Mouse (Mus musculus) midbrain, embryonic 14.5 days (tissue): ENCODE data around the gene Tubg1. TPM values are rescaled to one million over a fixed set of nuclear protein-coding genes. Genes with fewer than 3 reads are reported as not detected.
"Not testable (repeated sequence)": the region's sequence is repeated elsewhere in the genome, so short reads cannot be mapped to it uniquely, and the experiment has no call there.

ENCODE experiments used
- ATAC-seq: fragments of 200-750 bp; cut with Nextera tagmentation; 2 replicates; pipeline ENCODE4 v1.8.0; 2017; ENCODE audit warnings: moderate number of reproducible peaks, moderate library complexity; ENCODE audit not compliant: low FRiP score, low TSS enrichment
- DNase-seq: peaks from one replicate; pipeline ENCODE4 v3.0.0-alpha.2; 2015
- H3K27ac ChIP-seq: fragments of 300-500 bp; sonication (generic); replicated peaks from 2 replicates; pipeline ENCODE4 v1.5.1; 2014; ENCODE audit warnings: mild to moderate bottlenecking, low read depth, low read length, moderate library complexity
- H3K27me3 ChIP-seq: fragments of 300-500 bp; sonication (generic); 2 replicates; pipeline ENCODE4 v1.6.1; 2014; ENCODE audit warnings: low read length, control low read depth, mixed read lengths; ENCODE audit not compliant: control insufficient read depth, insufficient read depth
- H3K36me3 ChIP-seq: fragments of 300-500 bp; sonication (generic); 2 replicates; pipeline ENCODE4 v1.6.1; 2014; ENCODE audit warnings: low read length, control low read depth; ENCODE audit not compliant: control insufficient read depth, insufficient read depth
- H3K4me1 ChIP-seq: fragments of 300-500 bp; sonication (generic); 2 replicates; pipeline ENCODE4 v1.6.1; 2014; ENCODE audit warnings: mild to moderate bottlenecking, antibody characterized with exemption, low read length, control low read depth; ENCODE audit not compliant: control insufficient read depth, insufficient read depth
- H3K4me2 ChIP-seq: fragments of 300-500 bp; sonication (generic); 2 replicates; pipeline ENCODE4 v1.6.1; 2014; ENCODE audit warnings: mild to moderate bottlenecking, low read length, moderate library complexity
- H3K4me3 ChIP-seq: fragments of 300-500 bp; sonication (generic); replicated peaks from 2 replicates; pipeline ENCODE4 v1.5.1; 2014; ENCODE audit warnings: low read depth, low read length
- H3K9ac ChIP-seq: fragments of 300-500 bp; sonication (generic); replicated peaks from 2 replicates; pipeline ENCODE4 v1.6.1; 2014; ENCODE audit warnings: mild to moderate bottlenecking, low read length, moderate library complexity
- H3K9me3 ChIP-seq: fragments of 300-500 bp; sonication (generic); 2 replicates; pipeline ENCODE4 v1.6.1; 2016; ENCODE audit warnings: low read length, control low read depth, mixed read lengths; ENCODE audit not compliant: control insufficient read depth
- WGBS: fragments of 180-500 bp; shearing (Covaris S2); extraction: QIAGEN DNeasy Blood & Tissue Kit; methylation state at CpG from one replicate; pipeline ENCODE4 v1.1.7; 2014; 5-methylcytosine and 5-hydroxymethylcytosine counted together
- polyA plus RNA-seq: library from polyadenylated mRNA; unstranded; fragments of >200 nt; fragmentation: Nextera tagmentation; extraction: Ambion mirVana; gene quantifications from 2 replicates; pipeline ENCODE4 v1.2.1, GENCODE M21; 2014

The Tubg1 gene
- polyA plus RNA-seq, 1 experiment from 2014 or later = 73.3 TPM

- ATAC-seq (no peak), DNase-seq (no peak)
- Histone ChIP-seq H3K4me2 (no peak overlapping the region), H3K27ac (no peak overlapping the region), H3K9ac (no peak overlapping the region), H3K4me3 (no peak overlapping the region), H3K9me3 (no peaks in the 10 kb centered on the region), H3K4me1 (peaks cover 18% of the 10 kb centered on the region), H3K27me3 (no peaks in the 10 kb centered on the region), H3K36me3 (no peaks in the 10 kb centered on the region)
- WGBS = 57% methylated on average over 2 of the region's 2 CpGs
Observed at GRCm38 (mm10) chr11:101151063-101151462, 31.3 kb downstream of the Tubg1 start.

GRCm38 (mm10) chr11:101152825-101153224 is 33.1 kb downstream of the Tubg1 start:
- Histone ChIP-seq H3K27ac (no peak overlapping the region), H3K36me3 (no peaks in the 10 kb centered on the region), H3K27me3 (no peaks in the 10 kb centered on the region; the same call in 1 of the 2 replicates), H3K9ac (no peak overlapping the region), H3K4me2 (no peak overlapping the region), H3K4me3 (no peak overlapping the region), H3K4me1 (peaks cover 15% of the 10 kb centered on the region), H3K9me3 (no peaks in the 10 kb centered on the region)
- ATAC-seq (no peak), DNase-seq (no peak)
- 78% methylated on average over 1 of the region's 1 CpGs for WGBS

- Histone ChIP-seq H3K4me1 (peaks cover 15% of the 10 kb centered on the region), H3K4me2 (no peak overlapping the region), H3K27ac (no peak overlapping the region), H3K27me3 (no peaks in the 10 kb centered on the region; the same call in 1 of the 2 replicates), H3K36me3 (no peaks in the 10 kb centered on the region), H3K9ac (no peak overlapping the region), H3K9me3 (no peaks in the 10 kb centered on the region), H3K4me3 (no peak overlapping the region)
- DNase-seq (no peak), ATAC-seq (no peak)
Observed at GRCm38 (mm10) chr11:101154648-101155047, 34.9 kb downstream of the Tubg1 start.

- no peak for DNase-seq
- H3K4me2 ChIP-seq = peak overlapping the region; percentile 76
- no peak for ATAC-seq
Observed at GRCm38 (mm10) chr11:101155151-101155550, 35.4 kb downstream of the Tubg1 start.

GRCm38 (mm10) chr11:101155728-101156371 is 36.1 kb downstream of the Tubg1 start, which contains the start of gene Tubg2:
TSS of gene Tubg2 (plus strand) at chr11:101155907.
- peak within 1 kb of the TSS; percentile 77 for H3K9ac ChIP-seq
- DNase-seq = peak; percentile 93
- H3K27ac ChIP-seq = peak within 1 kb of the TSS; percentile 93
- peak within 1 kb of the TSS; percentile 40 for H3K4me3 ChIP-seq
- no peaks in the 10 kb centered on the region for H3K36me3 ChIP-seq
- H3K4me2 ChIP-seq = peak within 1 kb of the TSS; percentile 76
- peak; percentile 72 for ATAC-seq
- H3K4me1 ChIP-seq = peaks cover 15% of the 10 kb centered on the region
- WGBS = 1% methylated on average over 36 of the region's 36 CpGs
- no peaks in the 10 kb centered on the region; the same call in 1 of the 2 replicates for H3K27me3 ChIP-seq
- H3K9me3 ChIP-seq = no peaks in the 10 kb centered on the region

More at GRCm38 (mm10) chr11:101155151-101155550, 35.4 kb downstream of the Tubg1 start:
- Histone ChIP-seq H3K4me3 (no peak overlapping the region), H3K27me3 (no peaks in the 10 kb centered on the region; the same call in 1 of the 2 replicates), H3K27ac (peak overlapping the region; percentile 93), H3K9ac (no peak overlapping the region; the same call in 1 of the 2 replicates), H3K9me3 (no peaks in the 10 kb centered on the region), H3K4me1 (peaks cover 15% of the 10 kb centered on the region), H3K36me3 (no peaks in the 10 kb centered on the region)
- WGBS = 71% methylated on average over 6 of the region's 6 CpGs

- H3K4me2 ChIP-seq, DNase-seq, H3K9me3 ChIP-seq, ATAC-seq, H3K9ac ChIP-seq, H3K27ac ChIP-seq, H3K4me3 ChIP-seq: not testable (repeated sequence)
- peaks cover 21% of the 10 kb centered on the region for H3K4me1 ChIP-seq
- H3K27me3 ChIP-seq = peaks cover 28% of the 10 kb centered on the region
- peaks cover 29% of the 10 kb centered on the region for H3K36me3 ChIP-seq
- 89% methylated on average over 8 of the region's 10 CpGs for WGBS
Observed at GRCm38 (mm10) chr11:101160151-101160550, 40.4 kb downstream of the Tubg1 start.

GRCm38 (mm10) chr11:101160981-101161505 is 41.3 kb downstream of the Tubg1 start:
- not testable (repeated sequence) for DNase-seq, ATAC-seq, H3K9me3 ChIP-seq, H3K4me2 ChIP-seq, H3K9ac ChIP-seq, H3K4me3 ChIP-seq, H3K27ac ChIP-seq
- peaks cover 13% of the 10 kb centered on the region for H3K4me1 ChIP-seq
- H3K27me3 ChIP-seq = peaks cover 37% of the 10 kb centered on the region
- H3K36me3 ChIP-seq = peaks cover 36% of the 10 kb centered on the region
- WGBS = 85% methylated on average over 6 of the region's 8 CpGs

- no peak overlapping the region for H3K27ac ChIP-seq
- no peaks in the 10 kb centered on the region for H3K9me3 ChIP-seq
- no peak overlapping the region for H3K9ac ChIP-seq
- peaks cover 8% of the 10 kb centered on the region; the same call in 1 of the 2 replicates for H3K4me1 ChIP-seq
- 89% methylated on average over 15 of the region's 15 CpGs for WGBS
- ATAC-seq (no peak), DNase-seq (no peak)
- peaks cover 41% of the 10 kb centered on the region for H3K36me3 ChIP-seq
- H3K27me3 ChIP-seq = peaks cover 42% of the 10 kb centered on the region
- H3K4me2 ChIP-seq = no peak overlapping the region
- no peak overlapping the region for H3K4me3 ChIP-seq
Observed at GRCm38 (mm10) chr11:101161551-101161950, 41.8 kb downstream of the Tubg1 start.

GRCm38 (mm10) chr11:101162301-101162700 is 42.6 kb downstream of the Tubg1 start:
- DNase-seq (no peak), ATAC-seq (no peak)
- H3K4me1 ChIP-seq = peaks cover 6% of the 10 kb centered on the region; the same call in 1 of the 2 replicates
- no peaks in the 10 kb centered on the region for H3K9me3 ChIP-seq
- WGBS = 57% methylated on average over 5 of the region's 5 CpGs
- no peak overlapping the region for H3K27ac ChIP-seq
- no peak overlapping the region for H3K9ac ChIP-seq
- no peak overlapping the region for H3K4me3 ChIP-seq
- no peak overlapping the region for H3K4me2 ChIP-seq
- H3K27me3 ChIP-seq = peaks cover 50% of the 10 kb centered on the region
- H3K36me3 ChIP-seq = peaks cover 45% of the 10 kb centered on the region
